Mouse (Mus musculus) hindbrain, embryonic 11.5 days (tissue): Measurements from ENCODE around the gene Kcns1. TPM values are rescaled to one million over a fixed set of nuclear protein-coding genes. Genes with fewer than 3 reads are reported as not detected.
"Not testable (repeated sequence)": the region's sequence is repeated elsewhere in the genome, so short reads cannot be mapped to it uniquely, and the experiment has no call there.

Experiments used
- ATAC-seq: fragments of 200-750 bp; cut with Nextera tagmentation; 2 replicates; pipeline ENCODE4 v1.8.0; 2017; ENCODE audit warnings: mild to moderate bottlenecking, moderate TSS enrichment, moderate library complexity; ENCODE audit not compliant: low FRiP score
- DNase-seq: peaks from one replicate; pipeline ENCODE4 v3.0.0-alpha.2; 2015; ENCODE audit warnings: low spot score
- H3K27ac ChIP-seq: fragments of 300-500 bp; sonication (generic); 2 replicates; pipeline ENCODE4 v1.5.1; 2014; ENCODE audit warnings: mild to moderate bottlenecking, low read depth, low read length
- H3K27me3 ChIP-seq: fragments of 300-500 bp; sonication (generic); 2 replicates; pipeline ENCODE4 v1.6.1; 2014; ENCODE audit warnings: mild to moderate bottlenecking, low read length, moderate library complexity, mixed read lengths; ENCODE audit not compliant: control insufficient read depth, insufficient read depth
- H3K36me3 ChIP-seq: fragments of 300-500 bp; sonication (generic); 2 replicates; pipeline ENCODE4 v1.6.1; 2014; ENCODE audit warnings: mild to moderate bottlenecking, low read length, moderate library complexity, mixed read lengths; ENCODE audit not compliant: control insufficient read depth, insufficient read depth
- H3K4me1 ChIP-seq: fragments of 300-500 bp; sonication (generic); replicated peaks from 2 replicates; pipeline ENCODE4 v1.6.1; 2014; ENCODE audit warnings: low read length, mixed read lengths; ENCODE audit not compliant: control insufficient read depth, insufficient read depth
- H3K4me2 ChIP-seq: fragments of 300-500 bp; sonication (generic); replicated peaks from 2 replicates; pipeline ENCODE4 v1.6.1; 2014; ENCODE audit warnings: mild to moderate bottlenecking, low read depth, low read length
- H3K4me3 ChIP-seq: fragments of 300-500 bp; sonication (generic); 2 replicates; pipeline ENCODE4 v1.5.1; 2014; ENCODE audit warnings: low read depth, low read length
- H3K9ac ChIP-seq: fragments of 300-500 bp; sonication (generic); 2 replicates; pipeline ENCODE4 v1.6.1; 2014; ENCODE audit warnings: low read depth, low read length
- H3K9me3 ChIP-seq: fragments of 300-500 bp; sonication (generic); 2 replicates; pipeline ENCODE4 v1.6.1; 2016; ENCODE audit warnings: low read length; ENCODE audit not compliant: control insufficient read depth
- WGBS: fragments of 180-500 bp; shearing (Covaris S2); extraction: QIAGEN DNeasy Blood & Tissue Kit; methylation state at CpG from one replicate; pipeline ENCODE4 v1.1.7; 2014; 5-methylcytosine and 5-hydroxymethylcytosine counted together
- polyA plus RNA-seq: library from polyadenylated mRNA; unstranded; fragments of >200 nt; fragmentation: Nextera tagmentation; extraction: Ambion mirVana; gene quantifications from 2 replicates; pipeline ENCODE4 v1.2.1, GENCODE M21; 2014

Gene Kcns1
- 0.28 TPM in 1 of 2 replicates, not detected in the other for polyA plus RNA-seq

DNA sequence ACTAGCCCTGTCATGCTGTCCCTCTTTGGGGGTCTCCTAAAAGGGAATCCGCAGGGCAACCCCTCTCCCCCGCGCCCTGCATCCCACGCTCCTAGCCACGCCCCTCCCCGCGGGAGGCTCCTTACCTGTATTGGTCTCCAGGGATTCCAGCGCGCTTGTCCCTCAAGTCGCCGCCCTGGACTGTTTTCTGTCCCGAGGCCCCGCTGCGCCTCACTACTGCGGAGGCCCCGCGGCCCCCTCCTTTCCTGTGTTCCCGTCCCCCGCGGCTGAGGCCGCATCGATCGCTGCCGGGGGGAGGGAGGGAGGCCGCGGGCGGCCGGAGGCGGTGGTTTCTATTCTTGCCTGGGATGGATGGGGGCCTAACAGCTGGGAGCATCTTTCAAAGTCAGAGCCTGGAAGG, at the start of gene Kcns1:
Kcns1 (minus strand) TSS at position 212 of the 400 bp plus-strand sequence.
- under 1% methylated on average over 21 of the region's 29 CpGs for WGBS
- 0 out of 2 replicates have a peak within 1 kb of the TSS, but pooled peaks have one; percentile 19 for H3K9ac ChIP-seq
- no peak; the same call in 1 of the 2 replicates for ATAC-seq

DNA sequence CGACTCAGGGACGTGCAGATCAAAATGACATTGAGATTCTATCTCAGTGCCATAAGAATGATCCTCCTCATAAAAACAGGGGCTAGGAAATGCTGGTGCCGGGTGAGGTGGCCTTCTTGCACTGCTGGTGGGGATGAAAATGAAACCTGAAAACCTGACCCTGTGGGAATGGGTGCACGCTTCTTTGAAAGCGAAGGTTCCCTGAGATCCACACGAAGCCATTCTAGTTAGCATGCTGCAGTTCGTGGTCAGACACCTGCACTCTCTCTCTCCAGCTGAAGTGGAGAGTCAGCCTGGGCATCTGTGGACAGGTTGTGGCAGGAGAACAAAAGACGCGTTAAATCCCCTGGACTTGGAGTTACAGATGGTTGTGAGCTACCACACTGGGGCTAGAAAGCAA, 48.4 kb upstream of the Kcns1 start:
- Histone ChIP-seq H3K36me3 (no peaks in the 10 kb centered on the region), H3K27ac (no peak overlapping the region), H3K4me1 (no peaks in the 10 kb centered on the region), H3K9ac (no peak overlapping the region), H3K4me2 (no peak overlapping the region), H3K4me3 (no peak overlapping the region), H3K27me3 (no peaks in the 10 kb centered on the region), H3K9me3 (no peaks in the 10 kb centered on the region)
- DNase-seq (no peak), ATAC-seq (no peak)
- WGBS: 87% methylated on average over 9 of the region's 9 CpGs

More for the DNA sequence above, at the start of gene Kcns1:
- no peak for DNase-seq
- peaks cover 57% of the 10 kb centered on the region for H3K27me3 ChIP-seq
- H3K4me2 ChIP-seq: peak within 1 kb of the TSS; percentile 63
- H3K9me3 ChIP-seq: no peaks in the 10 kb centered on the region
- no peak within 1 kb of the TSS for H3K27ac ChIP-seq
- peaks cover 12% of the 10 kb centered on the region for H3K4me1 ChIP-seq
- H3K4me3 ChIP-seq: peak within 1 kb of the TSS; percentile 28
- no peaks in the 10 kb centered on the region for H3K36me3 ChIP-seq

DNA sequence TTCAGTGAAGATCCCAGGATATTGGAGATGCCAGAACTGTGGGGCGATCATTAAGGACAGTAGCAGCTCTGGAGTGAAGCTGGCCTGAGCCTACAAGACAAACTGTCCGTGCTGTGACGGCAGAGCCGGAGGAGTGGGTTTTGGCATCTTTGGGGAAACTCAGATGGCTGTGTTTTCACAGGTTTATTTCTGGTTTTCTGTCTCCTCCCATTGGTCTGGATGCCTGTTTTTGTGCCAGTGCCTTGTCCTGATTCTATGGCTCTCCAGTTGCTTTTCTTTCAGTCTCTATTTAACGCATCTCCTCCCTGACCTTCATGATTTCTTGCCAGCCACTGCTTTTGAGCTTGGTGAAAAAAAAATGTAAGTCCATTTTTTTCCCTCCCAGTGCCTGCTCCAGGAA, 41.8 kb upstream of the Kcns1 start:
- Histone ChIP-seq H3K9ac (no peak overlapping the region), H3K36me3 (no peaks in the 10 kb centered on the region), H3K27ac (no peak overlapping the region), H3K9me3 (no peaks in the 10 kb centered on the region), H3K4me3 (no peak overlapping the region), H3K4me2 (no peak overlapping the region), H3K27me3 (no peaks in the 10 kb centered on the region), H3K4me1 (no peaks in the 10 kb centered on the region)
- no peak for ATAC-seq
- WGBS: 86% methylated on average over 5 of the region's 5 CpGs
- DNase-seq: no peak

DNA sequence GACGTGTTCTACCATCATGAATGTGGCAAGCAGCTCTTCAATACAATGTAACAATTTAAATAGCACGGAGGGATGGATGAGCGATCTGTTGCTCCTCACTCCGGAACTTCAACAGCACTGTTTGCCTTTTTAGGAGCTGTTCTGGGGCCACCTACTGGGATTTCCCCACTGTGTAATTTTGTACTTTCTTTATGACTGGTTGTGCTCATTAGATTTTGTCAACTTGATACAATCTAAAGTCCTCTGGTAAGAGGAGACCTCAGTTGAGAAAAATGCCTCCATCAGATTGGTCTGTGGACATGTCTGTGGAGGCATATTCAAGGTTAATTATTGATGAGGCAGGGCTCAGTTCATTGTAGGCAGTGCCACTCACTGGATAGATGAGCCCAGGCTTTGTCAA, 40.0 kb upstream of the Kcns1 start:
- H3K27me3 ChIP-seq: no peaks in the 10 kb centered on the region
- H3K4me2 ChIP-seq: no peak overlapping the region
- no peaks in the 10 kb centered on the region for H3K36me3 ChIP-seq
- no peaks in the 10 kb centered on the region for H3K9me3 ChIP-seq
- DNase-seq: no peak
- no peak for ATAC-seq
- H3K9ac ChIP-seq: no peak overlapping the region
- no peaks in the 10 kb centered on the region for H3K4me1 ChIP-seq
- 85% methylated on average over 4 of the region's 4 CpGs for WGBS
- no peak overlapping the region for H3K4me3 ChIP-seq
- no peak overlapping the region for H3K27ac ChIP-seq

DNA sequence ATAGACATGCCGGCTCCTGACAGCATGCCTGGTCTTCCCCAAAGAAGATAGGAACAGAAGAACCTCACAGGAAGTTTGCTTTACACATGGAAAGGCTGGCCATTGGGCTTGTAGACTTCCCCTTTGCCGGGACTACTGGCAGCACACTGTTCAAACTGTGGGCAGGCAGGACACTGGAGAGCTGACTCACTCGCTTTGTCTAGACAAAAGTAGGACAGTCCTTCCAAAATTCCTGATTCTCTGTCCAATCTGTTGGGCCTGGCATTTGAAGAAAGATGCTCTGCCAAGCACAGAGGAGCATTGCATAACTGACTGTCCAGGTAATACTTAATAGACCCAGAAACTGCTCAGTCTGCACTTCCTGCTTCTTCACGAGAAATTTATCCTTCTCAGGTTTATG, 35.8 kb upstream of the Kcns1 start:
- ATAC-seq: no peak
- DNase-seq: no peak
- no peaks in the 10 kb centered on the region for H3K36me3 ChIP-seq
- H3K27me3 ChIP-seq: no peaks in the 10 kb centered on the region
- no peak overlapping the region for H3K4me3 ChIP-seq
- no peaks in the 10 kb centered on the region for H3K9me3 ChIP-seq
- WGBS: 84% methylated on average over 4 of the region's 4 CpGs
- H3K9ac ChIP-seq: no peak overlapping the region
- H3K4me2 ChIP-seq: no peak overlapping the region
- no peaks in the 10 kb centered on the region for H3K4me1 ChIP-seq
- H3K27ac ChIP-seq: no peak overlapping the region

DNA sequence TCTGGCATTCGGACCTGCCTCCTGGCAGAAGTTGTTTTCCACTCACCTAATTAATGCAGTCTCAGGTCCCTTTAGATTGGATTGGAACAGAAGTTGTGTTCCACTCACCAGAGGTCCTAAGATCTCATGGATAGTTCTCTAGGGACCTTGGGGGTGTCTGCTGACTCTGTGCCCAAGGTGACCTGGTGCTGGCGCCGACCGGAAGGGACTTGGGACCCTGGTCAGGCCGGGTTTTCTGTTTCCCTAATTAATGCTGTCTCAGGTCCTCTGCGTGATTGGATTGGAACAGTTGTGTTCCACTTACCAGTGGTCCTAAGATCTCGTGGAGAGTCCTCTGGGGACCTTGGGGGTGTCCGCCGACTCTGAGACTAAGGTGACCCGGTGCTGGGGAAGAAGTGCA, 35.1 kb upstream of the Kcns1 start:
- not testable (repeated sequence) for ATAC-seq, H3K4me3 ChIP-seq, H3K4me2 ChIP-seq, H3K9me3 ChIP-seq, H3K27ac ChIP-seq, H3K27me3 ChIP-seq, H3K36me3 ChIP-seq, DNase-seq, H3K9ac ChIP-seq, H3K4me1 ChIP-seq
- 94% methylated on average over 10 of the region's 10 CpGs for WGBS

DNA sequence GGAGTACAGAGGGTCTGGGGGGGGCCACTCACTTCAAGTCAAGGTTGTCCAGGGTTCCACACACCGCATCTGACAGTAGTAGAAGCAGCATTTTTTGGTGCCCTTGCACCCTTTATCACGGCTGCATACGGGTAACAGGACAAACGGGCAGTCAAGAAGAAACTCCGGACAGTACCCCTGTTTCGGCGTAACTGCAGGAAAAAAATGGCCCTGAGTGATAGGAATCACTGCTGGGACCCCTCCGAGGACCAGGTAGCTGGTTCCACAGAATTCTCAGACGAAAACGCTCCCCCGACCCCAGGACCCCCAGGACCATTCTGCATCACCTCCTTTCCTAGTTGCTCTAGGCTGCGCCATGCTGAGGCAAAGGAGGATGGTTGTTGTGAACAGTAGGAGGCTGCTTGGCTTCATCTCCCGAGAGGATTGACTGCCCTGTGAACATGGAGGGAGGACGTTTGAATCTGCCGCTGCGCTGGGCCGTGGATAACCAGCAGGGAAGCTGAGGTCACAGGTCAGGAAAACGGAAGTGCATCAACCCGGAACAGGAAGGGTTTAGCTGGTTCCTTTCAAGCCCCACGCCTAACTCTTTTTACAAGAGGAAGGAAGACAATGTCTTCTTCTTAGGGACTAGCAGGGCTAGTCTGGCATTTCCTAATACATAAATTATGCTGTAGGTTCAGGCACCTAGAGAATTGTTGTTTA, 28.9 kb upstream of the Kcns1 start, which contains the start of gene Wfdc15a:
Wfdc15a (minus strand) TSS at position 505 of the 702 bp plus-strand sequence.
- H3K27ac ChIP-seq: no peak within 1 kb of the TSS
- WGBS: 79% methylated on average over 20 of the region's 20 CpGs
- no peaks in the 10 kb centered on the region for H3K9me3 ChIP-seq
- no peak within 1 kb of the TSS for H3K4me2 ChIP-seq
- H3K36me3 ChIP-seq: no peaks in the 10 kb centered on the region
- no peaks in the 10 kb centered on the region for H3K4me1 ChIP-seq
- no peaks in the 10 kb centered on the region for H3K27me3 ChIP-seq
- no peak for ATAC-seq
- H3K9ac ChIP-seq: no peak within 1 kb of the TSS
- DNase-seq: no peak
- H3K4me3 ChIP-seq: no peak within 1 kb of the TSS

DNA sequence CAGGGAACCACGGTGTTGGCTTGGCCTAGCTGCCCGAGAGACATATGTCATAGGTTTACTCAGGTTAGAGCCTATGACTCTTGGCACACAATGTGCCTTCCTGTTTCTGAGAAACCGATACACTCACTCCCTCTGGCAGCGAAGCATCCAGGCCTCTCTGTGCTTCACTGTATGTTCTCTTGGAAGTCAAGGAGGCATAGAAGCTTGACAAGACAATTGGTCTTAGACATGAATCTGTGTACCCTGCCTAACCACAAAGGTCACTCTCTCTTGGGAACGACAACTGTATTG, 25.7 kb upstream of the Kcns1 start:
- 88% methylated on average over 5 of the region's 5 CpGs for WGBS

DNA sequence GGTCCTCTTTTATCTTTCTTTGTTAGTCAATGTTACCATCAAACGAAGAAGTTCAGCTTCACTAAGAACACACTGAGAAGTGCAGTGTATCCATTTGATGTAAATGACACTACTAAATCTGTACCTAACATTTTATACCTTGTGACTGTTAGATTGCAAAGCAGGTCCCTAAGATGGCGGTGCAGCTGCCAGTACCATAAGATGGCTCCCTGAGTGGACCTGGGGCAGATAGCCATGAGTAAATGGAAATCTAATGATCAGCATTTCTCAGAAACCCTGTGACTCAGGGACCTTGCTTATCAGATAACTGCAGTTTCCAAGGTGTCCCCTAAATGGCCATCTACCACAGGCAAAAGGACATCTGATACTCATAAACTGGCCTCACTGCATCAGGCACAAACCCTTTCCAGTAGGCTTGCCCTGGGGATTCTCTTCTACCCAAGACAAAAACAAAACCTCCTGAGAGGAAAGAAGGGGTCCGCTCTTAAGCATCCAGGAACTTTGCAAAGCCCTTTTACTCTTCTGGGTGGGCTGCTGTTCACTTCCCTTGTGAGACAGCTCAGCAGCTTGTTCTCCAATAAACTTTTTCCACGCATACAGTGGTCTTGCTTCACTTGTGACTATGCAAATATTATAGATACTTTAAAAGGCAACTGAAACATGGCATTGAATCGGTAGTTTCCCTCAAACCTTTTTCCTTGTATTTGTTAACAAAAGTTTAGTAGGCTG, 25.2 kb upstream of the Kcns1 start:
- 89% methylated on average over 5 of the region's 5 CpGs for WGBS
- no peak for DNase-seq
- no peaks in the 10 kb centered on the region for H3K9me3 ChIP-seq
- H3K9ac ChIP-seq: no peak overlapping the region
- no peaks in the 10 kb centered on the region for H3K36me3 ChIP-seq
- H3K27ac ChIP-seq: no peak overlapping the region
- ATAC-seq: no peak
- H3K27me3 ChIP-seq: no peaks in the 10 kb centered on the region
- H3K4me2 ChIP-seq: no peak overlapping the region
- no peak overlapping the region for H3K4me3 ChIP-seq
- H3K4me1 ChIP-seq: no peaks in the 10 kb centered on the region

More for the DNA sequence above, 25.7 kb upstream of the Kcns1 start:
- DNase-seq: no peak
- Histone ChIP-seq H3K4me3 (no peak overlapping the region), H3K9me3 (no peaks in the 10 kb centered on the region), H3K4me1 (no peaks in the 10 kb centered on the region), H3K36me3 (no peaks in the 10 kb centered on the region), H3K27ac (no peak overlapping the region), H3K4me2 (no peak overlapping the region), H3K27me3 (no peaks in the 10 kb centered on the region), H3K9ac (no peak overlapping the region)
- no peak for ATAC-seq
